Mouse (Mus musculus): ENCODE results near the gene Serpini1. TPM values are rescaled to one million over a fixed set of nuclear protein-coding genes. Genes with fewer than 3 reads are reported as not detected.

Serpini1 gene
- total RNA-seq (2021): 100 to 1,000 TPM; 116 to 118 TPM

DNA sequence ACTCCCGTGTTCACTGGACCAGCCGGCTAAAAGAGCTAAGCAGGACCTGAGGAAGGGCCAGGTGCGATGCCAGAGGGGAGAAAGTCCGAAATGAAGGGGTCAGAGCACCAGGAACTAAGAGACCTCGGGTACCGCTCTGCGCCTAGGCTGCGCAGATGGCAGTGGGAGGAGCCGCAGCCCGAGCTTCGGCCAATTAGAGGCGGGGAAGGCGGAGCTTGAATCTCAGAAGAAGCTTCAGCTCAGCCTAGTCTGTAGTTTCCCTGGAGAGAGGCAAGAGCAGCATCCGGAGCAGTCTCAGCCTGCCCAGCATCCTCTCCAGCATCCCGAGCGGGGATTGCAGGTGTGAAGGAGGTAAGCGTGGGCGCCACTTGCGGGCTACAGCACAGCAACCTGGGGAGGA, at the start of gene Serpini1:
Gene Serpini1, plus strand, starts transcription at position 256 of the 400 bp plus-strand sequence.
- peak; percentile 91 for DNase-seq
- intact Hi-C loops (cut with DNase I): loop anchor here (10.0 kb wide), 1 partner anchor 168 kb away; no protein-coding TSS in a partner anchor

GRCm38 (mm10) chr3:75517631-75518250, 39.6 kb upstream of the Serpini1 start:
- peak; percentile 55 for DNase-seq
- intact Hi-C loops (cut with DNase I): loop anchor here (5.0 kb wide), 1 partner anchor 300 kb away; no protein-coding TSS in a partner anchor

DNA sequence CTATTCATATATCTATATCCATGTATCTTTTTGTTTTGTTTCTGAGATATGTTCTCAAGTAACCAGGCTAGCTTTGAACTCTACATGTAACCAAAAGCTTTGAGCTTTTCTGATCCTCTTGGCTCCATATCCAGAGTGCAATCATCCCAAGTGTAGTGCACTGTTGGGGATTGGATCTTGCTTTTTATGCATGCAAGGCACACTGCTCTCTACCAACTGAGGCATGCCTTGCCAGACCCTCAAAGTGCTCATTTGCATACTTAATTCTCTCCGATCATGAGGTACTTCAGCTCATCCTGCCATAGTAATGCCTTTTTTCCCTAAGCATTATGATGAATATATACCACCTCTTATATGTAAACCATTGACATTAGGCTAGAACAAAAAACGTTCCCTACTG, 36.0 kb upstream of the Serpini1 start:
- intact Hi-C loops (cut with DNase I): no loop called here
- DNase-seq: no peak

- intact Hi-C loops (cut with DNase I): no loop called here
- no peak for DNase-seq
These were observed 34.8 kb upstream of the Serpini1 start for GRCm38 (mm10) chr3:75522527-75522926.

GRCm38 (mm10) chr3:75531074-75531473, 26.3 kb upstream of the Serpini1 start:
- no peak for DNase-seq
- intact Hi-C loops (cut with DNase I): no loop called here

DNA sequence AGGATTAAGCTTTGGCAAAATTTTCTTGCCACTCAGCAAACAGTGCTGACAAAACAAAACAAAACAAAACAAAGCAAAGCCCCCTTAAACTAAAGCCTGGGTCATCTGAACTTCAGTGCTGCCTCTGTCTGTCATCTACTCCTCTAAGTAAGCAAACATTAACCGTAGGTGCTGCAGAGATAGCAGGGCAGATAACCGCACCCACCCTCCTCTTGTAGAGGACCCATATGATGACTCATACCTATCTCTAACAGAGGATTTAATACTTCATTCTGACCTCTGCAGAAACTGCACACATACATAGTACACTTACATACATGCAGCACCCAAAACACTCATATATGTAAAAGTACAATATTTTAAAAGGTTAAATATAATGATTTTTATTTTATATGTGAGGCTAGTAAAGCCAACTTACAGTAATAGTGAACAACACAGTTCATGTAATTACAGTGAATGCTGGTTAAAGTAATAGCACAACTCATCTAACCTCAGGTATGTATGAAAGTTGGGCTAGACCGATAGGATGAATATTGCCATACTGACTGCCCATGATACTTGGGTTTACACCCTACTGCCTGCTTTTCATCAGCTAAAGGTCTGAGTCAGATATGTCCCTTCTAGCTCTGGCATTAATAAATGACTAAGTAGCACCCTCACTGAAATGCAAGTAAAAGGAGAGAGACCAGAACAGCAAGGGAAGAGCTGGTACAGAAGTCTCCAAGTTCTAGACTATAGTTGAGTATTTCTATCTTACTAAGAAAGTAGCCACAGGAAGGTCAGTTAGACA, 23.1 kb upstream of the Serpini1 start:
- intact Hi-C loops (cut with DNase I): no loop called here
- no peak for DNase-seq

GRCm38 (mm10) chr3:75541259-75541658, 16.1 kb upstream of the Serpini1 start:
- intact Hi-C loops (cut with DNase I): no loop called here
- DNase-seq: no peak

- intact Hi-C loops (cut with DNase I): no loop called here
These were observed 14.5 kb upstream of the Serpini1 start for GRCm38 (mm10) chr3:75542852-75543251.

GRCm38 (mm10) chr3:75544287-75544686, 13.1 kb upstream of the Serpini1 start:
- intact Hi-C loops (cut with DNase I): no loop called here

More at GRCm38 (mm10) chr3:75542852-75543251, 14.5 kb upstream of the Serpini1 start:
- DNase-seq: no peak

GRCm38 (mm10) chr3:75551248-75551647, 6.1 kb upstream of the Serpini1 start:
- no peak for DNase-seq
- intact Hi-C loops (cut with DNase I): loop anchor here (10.0 kb wide), 1 partner anchor 174 kb away; no protein-coding TSS in a partner anchor

More at GRCm38 (mm10) chr3:75544287-75544686, 13.1 kb upstream of the Serpini1 start:
- DNase-seq: no peak

- peak; percentile 1 for DNase-seq
- intact Hi-C loops (cut with DNase I): loop anchor here (10.0 kb wide), 1 partner anchor 169 kb away; no protein-coding TSS in a partner anchor
These were observed 1.1 kb upstream of the Serpini1 start for GRCm38 (mm10) chr3:75556121-75556694.

- intact Hi-C loops (cut with DNase I): loop anchor here (10.0 kb wide), 1 partner anchor 168 kb away; no protein-coding TSS in a partner anchor
- peak; percentile 100 for DNase-seq
These were observed 554 bp upstream of the Serpini1 start, which contains the start of gene Pdcd10 for GRCm38 (mm10) chr3:75556695-75557291. Gene Pdcd10 (minus strand): TSS chr3:75556856.

- DNase-seq: no peak
- intact Hi-C loops (cut with DNase I): no loop called here
These were observed 16.7 kb downstream of the Serpini1 start for GRCm38 (mm10) chr3:75574074-75574473.

DNA sequence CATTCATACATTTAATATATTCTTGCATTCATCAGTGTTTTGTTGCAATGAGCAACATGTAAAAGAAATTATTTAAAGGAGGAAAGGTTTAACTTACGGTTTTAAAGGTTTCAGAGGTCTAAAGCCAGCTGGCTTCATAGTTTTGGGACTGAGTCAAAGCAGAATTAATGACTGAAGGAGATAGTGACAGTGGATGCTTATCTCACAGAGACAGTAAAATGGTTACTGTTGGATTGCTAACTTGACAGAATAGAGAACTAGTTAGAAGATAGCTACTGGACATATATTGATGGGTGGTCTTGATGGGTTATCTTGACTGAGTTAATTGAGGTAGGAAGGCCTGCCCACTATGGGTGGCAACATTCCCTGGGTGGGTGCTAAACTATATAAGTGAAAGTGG, 18.2 kb downstream of the Serpini1 start:
- intact Hi-C loops (cut with DNase I): no loop called here
- no peak for DNase-seq

DNA sequence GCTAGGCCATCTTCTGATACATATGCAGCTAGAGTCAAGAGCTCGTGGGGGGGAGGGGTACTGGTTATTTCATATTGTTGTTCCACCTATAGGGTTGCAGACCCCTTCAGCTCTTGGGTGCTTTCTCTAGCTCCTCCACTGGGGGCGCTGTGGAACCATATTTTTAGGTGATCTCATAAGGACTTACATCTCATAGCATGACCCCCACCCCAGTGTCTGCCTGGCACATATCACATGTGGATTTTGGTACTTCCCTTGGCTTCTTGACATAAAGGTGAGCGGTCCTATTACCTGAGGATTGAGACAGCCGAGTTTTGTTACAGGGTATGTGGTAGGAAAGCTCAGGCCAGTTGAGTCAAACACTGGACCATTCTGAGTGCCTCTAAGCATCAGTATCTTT, 22.0 kb downstream of the Serpini1 start:
- peak; percentile 34 for DNase-seq
- intact Hi-C loops (cut with DNase I): no loop called here

GRCm38 (mm10) chr3:75583293-75583692, 25.9 kb downstream of the Serpini1 start:
- DNase-seq: peak; percentile 70
- intact Hi-C loops (cut with DNase I): no loop called here

DNA sequence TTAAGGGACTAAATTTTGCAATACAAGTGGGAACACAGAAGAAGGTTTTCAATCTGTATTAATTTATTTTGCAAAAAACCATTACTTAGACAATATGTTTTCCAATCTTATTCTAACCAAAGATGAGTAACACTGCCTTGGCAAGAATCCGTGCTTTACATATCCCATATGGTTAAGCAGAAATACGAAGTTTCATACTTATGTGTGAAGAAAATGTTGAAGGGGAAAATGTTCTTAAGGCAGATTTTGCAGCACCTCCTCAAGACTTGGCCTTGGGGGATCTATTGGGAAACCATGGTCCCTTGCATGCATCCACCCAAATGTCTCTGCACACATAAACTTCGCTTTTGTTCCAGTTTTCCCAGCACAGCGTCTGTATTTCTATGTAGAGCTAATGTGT, 27.6 kb downstream of the Serpini1 start:
- intact Hi-C loops (cut with DNase I): no loop called here
- no peak for DNase-seq

DNA sequence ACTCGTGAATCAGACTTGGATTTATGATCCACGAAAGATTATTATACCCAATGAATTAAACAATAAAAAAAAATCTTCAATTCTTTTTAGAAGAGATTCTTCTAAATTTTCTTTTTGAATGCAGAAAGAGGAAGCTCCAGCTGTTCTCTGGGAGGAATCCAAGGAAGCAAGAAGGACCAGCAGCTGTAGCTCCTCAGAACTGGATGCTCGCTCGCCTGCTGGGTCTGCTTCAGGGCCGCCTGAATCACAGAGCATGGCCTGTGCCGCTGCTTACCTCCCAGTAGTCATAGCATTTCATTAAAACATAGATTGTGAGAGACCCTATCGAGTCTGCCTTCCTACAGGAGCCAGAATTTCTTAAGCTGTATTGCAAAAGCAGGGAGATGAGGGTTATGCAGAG, 53.7 kb downstream of the Serpini1 start:
- no peak for DNase-seq
- intact Hi-C loops (cut with DNase I): no loop called here

DNA sequence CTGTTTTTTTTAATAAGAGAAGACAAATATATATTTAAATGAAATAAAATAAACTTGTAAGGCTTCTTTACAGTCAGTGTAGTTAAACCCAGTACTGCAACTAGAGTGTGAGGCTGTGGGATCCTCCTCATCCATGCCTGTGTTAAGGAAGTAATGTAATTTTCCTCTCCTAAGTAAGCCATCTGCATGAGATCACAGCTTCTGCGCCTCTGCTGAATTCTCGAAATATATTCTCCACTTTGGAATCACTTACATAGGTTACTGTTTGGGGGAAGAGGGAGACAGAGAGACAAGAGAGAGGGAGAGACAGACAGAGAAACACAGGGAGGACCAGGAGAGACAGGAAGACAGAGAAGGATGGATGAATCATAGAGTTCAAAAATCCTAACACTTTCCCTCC, 67.3 kb downstream of the Serpini1 start:
- DNase-seq: no peak
- intact Hi-C loops (cut with DNase I): no loop called here

DNA sequence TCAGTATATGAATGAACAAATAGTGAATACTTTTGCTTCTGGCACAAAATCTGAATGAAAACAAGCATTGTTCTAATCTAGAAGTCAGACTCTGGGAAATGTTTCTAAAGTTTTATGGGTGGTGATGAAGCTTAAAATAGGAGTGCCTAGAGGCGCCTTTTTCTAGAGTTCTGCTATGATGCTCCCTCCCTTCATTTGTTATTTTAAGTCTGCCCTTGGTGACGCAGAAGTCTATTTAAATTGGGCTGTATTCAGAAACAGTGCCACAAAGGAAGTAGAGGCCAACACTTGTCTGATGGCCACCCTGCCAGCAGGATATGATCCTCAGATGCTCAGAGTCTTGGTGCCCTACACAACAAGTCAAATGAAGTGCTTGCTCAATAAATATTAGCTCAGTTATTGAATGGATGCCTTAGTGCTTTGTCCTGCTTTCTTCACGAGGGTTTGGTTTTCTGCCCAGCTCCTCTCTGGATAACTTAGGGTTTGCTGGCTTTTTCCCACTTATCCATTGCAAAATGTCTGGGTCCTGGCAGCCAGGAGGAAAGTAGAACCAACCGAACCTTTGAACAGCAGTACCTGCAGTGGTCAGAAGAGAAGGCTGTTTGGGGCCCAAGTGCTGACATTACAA, 73.8 kb downstream of the Serpini1 start:
- intact Hi-C loops (cut with DNase I): no loop called here
- no peak for DNase-seq

Measured in left cerebral cortex, postnatal 4 days (tissue).